Mouse (Mus musculus): ENCODE measurements around the gene Ccdc102a.
A peak's percentile ranks its signal among the peaks of the same experiment; 100 is the strongest.

The Ccdc102a gene

DNA sequence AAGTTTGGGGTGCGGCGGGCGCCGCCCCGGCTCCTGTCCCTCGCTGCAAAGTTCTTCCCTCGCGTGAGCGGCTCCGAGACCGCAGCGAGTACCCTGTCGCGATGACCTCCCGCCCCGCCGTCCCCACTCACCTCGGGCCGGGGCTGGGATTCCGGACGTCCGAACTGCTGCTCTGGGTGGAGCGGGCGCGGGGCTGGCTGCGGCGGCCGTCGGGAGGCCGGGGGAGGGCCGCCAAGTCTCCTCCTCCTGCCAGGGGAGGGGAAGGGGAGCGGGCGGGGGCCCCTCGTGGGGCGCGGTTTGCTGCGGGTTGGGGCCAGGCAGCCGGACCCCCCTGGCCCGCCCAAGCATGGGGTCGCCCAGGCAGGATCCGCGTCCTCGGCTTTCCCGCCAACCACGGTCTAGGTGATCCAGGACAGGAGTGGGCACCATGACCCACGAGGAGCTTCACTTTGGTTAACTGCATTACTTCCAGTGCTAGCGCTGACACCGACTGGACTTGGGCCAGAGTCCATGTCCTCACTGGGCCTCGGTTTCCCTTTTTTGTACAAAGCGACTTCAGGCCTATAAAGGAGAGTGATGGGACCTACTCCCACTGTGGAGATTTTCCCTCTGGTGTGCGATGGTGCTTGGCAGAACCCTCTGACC is at the start of gene Ccdc102a:
Gene Ccdc102a, minus strand, starts transcription at position 248 of the 645 bp plus-strand sequence.
- peak in 1 of 2 experiments; percentile 50 for DNase-seq

DNA sequence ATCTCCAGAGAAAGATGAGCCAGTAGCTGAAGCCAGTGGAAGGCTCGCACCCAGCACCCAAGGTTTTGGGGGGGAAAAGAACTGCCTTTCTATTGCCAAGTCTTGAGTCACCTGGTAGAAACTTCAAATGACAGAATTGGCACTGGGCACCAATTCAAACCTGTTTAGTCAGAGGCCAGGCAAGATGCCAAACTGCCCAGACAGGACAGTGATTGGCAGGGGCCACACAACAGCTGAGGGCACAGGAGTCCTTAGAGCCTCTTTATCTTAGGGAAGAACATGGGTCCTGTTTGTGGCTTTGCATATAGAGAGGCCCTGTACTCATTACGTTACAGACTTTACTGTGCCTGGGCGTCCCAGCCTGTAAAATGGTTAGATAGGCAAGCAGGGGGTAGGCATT is 49.7 kb upstream of the Ccdc102a start:
- no peak for DNase-seq

DNA sequence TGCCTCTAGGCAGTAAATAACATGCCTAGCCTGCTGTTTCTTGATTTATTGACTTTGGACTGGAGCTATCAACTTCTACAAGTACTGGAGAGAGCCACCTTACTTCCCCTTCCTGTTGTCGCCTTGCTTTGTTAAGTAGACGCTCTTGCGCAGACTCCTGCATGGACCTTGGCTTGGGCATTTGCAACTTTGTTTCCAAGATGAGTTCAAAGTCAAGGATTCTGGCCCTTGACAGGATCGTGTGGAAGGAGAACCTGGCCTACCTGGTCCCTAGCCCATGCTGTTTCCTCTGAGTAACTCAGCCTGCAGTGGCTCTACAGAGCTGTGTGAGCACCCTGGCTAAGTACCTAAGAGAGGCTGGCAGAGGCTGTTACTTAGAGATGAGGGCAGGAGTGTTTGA is 49.2 kb upstream of the Ccdc102a start:
- no peak for DNase-seq

DNA sequence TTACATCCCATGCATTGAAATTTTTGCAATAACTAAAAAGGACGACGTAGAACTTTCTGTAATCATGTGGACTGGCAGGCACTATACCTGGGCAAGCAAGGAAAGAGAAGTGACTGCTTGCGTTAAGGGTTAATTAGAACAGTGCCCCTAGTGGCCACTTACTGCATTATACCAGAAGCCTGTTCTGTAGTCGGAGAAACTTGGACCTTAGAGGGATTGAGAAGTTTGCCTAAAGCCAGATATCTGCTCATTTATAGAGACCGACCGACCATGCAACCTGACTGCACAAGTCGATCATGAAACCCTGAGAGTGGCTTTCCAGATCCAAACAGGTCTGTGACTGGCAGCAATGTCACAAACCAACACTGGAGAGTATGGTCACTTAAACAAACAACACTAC is 48.7 kb upstream of the Ccdc102a start:
- peak in 1 of 2 experiments; percentile 49 for DNase-seq

DNA sequence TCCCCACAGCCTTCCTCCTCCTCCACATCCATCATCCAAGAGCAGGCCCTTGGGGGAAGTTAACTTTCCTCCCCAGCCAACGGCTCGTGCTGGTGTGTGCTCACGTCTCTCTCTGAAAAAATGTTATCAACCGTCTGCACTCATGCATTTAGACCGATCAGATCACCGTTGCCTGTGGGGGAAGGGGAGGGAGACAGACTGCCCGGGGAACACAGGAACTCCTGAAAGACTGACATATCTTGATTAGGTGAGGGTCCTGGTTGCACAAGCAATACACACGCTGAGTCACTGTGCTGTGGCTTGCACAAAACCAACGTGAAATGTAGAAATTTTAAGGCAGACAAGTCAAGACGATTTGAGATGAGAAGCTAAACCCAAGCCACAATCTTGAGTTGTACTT is 46.9 kb upstream of the Ccdc102a start:
- DNase-seq, result no peak

DNA sequence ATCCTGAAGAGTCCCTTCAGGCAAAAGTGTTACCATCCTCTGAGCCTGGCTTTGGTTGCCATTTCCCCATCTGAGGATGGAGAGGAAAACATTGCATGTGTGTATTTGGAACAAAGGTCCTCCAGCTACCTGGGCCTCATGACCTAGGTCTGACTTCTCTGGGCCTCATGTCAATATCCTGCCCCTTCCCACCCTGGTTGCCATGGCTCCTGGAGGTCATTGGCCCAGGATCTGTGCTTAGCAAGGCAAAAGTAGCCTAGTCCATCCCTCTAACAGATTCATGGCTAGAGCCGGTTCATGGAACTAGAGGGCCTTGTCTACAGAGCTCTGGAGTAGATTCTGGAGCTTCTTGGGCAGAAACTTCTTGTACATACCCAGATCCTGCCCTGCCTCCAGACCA is 44.3 kb upstream of the Ccdc102a start:
- no peak for DNase-seq

DNA sequence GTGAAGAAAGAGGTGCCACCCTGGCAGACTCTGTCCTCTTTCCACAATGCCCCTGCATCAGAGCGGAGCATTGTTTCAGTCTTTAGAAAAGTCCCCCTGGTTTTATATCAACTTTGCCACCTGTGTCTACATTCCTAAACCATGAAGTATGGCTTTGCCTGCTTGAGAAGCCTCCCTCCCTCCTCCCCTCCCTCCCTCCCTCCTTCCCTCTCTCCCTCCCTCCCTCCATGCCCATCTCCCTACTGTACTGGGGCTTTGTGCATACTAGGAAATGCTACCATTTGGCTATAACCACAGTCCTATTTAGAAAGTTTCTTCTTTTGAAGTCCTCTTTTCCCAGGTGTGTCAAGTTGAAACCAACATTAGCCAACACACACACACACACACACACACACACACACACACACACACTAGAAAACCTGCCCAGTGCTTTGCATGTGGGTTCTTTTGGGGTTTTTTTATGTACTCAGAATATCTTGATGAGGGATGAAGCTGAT is 38.2 kb upstream of the Ccdc102a start:
- no peak for DNase-seq

DNA sequence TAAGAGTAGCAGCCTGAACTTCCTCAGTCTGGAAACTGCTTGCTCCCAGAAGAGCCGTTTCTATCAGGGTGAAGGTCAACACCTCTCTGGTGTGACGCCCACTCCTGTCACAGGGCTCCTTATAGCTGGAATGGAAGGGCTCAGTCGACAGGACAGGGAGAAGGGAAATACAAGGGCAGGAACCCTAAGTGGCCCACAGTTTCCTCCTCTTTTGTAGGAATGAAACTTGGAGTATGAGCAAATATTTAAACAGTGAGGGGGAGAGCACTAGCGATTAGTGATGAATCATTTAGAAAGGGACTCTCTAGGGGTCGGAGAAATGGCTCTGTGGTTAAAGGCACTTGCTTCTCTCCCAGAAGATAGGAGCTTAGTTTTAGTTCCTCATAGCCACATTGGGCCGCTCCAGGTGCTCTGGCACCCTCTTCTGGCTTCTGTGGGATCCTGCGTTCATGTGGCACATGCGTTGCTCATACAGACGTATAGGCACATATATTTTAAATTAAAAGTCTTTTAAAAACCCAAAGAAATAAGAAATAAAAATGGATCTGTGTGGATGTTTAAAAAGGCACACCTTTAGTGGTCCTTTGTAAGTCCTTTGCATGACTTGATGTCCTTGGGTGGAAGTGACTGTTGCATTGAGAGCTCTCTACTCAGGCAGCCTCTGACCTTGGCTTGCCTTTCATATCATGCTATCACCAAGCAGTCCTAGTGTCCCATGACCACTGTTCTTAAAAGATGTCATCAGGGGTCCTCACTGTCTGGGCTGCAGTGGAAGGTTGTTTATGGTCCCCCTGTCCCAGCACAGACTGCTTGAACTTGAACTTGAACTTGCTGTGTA is 37.2 kb upstream of the Ccdc102a start:
- peak; percentile 39 to 57 for DNase-seq

DNA sequence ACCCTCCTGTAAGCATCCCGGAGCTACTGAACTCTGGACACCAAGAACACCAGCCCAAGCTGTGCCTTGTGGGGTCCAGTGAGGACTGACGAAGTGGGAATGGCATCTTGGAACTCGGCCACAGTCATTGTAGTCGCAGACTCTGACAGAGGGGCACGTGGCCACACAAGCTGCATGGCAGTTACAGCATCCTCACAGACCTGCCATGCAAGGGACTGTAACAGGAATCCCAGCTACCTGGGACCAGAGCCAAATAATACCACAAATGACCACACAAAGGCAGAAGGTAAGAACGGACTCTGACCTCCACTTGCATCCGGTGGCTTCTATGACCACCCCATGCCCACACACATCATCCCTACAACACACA is 36.5 kb upstream of the Ccdc102a start:
- no peak for DNase-seq

DNA sequence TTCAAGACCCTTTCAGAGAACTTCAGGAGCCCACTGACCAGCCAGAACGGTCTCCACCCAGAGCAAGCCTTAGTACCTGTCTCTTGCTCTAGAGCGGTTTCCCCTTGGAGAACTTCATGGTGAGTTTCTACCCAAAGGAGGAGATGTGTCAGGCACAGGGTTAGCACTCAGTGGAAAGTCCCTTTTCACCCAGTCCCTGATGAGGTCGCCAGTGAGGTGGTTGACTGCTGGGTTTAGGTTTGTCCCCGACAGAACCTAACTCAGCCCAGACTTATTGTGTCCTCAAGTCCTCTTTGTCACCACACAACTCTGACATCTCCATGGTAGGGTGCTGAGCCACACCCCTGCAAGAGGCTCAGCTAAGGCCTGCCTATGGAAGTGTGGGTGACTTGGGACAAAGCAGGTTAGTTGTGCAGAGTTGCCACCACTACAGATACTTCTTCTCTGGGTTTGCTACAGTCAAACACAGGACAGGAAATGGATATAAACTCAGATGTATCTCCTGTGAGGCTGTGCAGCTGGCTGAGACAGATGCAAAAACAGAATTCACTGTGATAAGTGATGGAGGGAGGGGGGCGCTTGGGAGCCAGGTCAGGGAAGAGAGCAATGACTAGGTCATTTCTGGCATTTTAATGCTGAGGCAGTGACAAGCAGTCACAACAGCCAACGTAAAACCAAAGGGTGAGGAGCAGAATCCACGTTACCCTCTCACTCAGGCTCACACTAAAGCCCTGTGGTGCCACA is 35.9 kb upstream of the Ccdc102a start:
- no peak for DNase-seq

DNA sequence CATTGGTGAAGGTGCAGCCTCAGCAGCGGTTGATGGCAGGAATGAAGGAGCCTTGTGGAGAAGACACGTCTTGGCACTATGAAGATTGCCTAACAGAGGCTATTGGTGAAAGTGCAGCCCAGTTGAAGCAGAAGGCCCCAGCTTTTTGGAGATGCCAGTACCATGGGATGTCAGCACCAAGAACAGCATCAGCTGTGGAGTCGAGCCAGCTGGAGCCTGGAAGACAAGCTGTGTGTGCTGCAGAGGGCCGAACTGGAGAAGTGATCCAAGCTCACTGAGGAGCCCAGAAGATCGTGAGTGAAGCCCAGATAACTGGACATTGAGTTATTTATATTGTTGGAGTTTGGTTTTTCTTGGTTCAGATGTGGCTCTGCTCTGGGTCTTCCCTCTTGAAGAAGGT is 34.2 kb upstream of the Ccdc102a start:
- DNase-seq, result no peak

DNA sequence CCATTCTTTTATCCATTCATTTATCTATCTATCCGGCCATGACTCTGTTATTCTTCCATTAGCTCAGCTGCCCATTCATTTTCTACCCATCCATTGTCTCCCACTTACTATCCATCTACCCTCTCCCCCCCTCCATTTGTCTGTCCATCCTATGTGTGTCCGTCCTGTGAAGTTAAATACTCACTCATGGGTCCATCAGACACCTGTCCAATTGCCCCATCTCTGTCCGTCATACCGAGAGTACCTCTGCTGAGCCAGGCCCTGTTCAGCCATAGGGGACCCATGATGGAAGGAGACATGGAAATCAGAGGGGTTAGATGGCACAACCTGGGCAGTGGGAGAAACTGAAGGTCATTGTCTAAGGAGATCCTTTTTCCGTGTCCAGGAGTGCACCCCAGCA is 32.6 kb upstream of the Ccdc102a start:
- DNase-seq, result no peak

DNA sequence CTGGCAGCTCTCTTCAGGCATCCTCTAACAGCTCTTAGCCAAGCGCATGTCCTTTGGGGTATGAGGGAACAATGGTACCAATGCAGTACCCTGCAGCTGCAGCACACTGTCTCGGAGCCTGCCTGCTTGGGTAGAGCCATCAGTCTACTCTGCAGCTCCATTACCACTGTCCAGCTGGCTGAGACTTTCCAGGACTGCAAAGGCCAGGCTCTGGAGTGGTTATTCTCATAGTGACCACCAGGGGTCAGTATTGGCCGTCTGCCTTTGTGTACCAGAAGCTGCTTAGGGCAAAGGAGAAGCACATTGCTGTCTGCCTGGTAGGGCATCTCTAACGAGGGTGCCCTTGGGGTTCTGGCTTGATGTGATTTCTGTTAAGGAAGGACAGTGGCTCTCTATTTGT is 32.1 kb upstream of the Ccdc102a start:
- DNase-seq, result peak; percentile 30 to 58

DNA sequence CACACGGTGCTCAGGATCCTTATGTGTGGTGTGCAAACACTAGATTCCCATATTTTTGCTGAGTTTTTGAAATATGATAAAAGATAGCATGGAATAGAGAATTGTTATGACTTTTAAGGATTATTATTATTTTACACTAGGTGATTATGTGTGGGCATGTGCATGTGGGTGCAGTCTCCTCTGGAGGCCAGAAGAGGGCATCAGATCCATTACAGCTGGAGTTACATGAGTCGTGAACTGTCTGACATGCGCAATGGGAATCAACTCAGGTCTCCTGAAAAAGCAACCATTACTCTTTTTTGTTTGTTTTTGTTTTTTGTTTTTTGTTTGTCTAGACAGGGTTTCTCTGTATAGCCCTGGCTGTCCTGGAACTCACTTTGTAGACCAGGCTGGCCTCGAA is 31.1 kb upstream of the Ccdc102a start:
- DNase-seq, result no peak

DNA sequence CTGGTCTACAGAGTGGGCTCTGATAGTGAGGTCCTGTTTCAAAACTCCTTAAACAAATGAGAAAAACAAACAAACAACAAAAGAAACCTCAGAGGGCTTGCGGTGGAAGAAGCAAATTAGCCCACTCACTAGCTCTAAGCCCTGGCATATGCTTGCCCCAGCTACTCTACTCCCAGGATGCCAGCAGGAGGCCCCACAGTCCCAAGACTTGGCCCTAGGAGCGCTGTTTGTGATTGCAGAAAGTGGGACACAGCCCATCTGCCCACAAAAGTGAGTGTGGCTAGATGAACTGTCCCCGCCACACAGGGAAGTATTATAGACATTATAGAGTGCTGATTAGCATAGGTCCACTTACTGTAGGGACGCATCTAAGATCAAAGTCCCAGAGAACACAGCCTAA is 30.5 kb upstream of the Ccdc102a start:
- no peak for DNase-seq

DNA sequence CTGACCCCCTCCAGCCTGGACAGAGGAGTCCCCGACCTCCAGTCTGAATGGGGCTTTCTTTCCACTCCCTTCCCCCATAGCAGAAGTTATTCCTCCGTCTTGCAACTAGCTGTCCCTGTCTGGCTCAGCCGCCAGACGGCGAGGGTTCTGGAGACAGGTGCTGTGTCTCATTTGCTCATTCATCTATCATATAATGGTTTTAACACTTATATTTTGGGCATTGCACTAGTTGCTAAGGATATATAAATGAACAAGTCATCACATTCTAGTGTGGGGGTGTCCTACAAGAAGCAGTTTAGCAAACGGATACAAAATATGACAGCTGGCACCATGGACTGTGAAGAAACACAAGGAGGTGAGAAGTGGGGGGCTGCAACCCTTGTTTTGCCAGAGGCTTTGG is 27.3 kb upstream of the Ccdc102a start:
- DNase-seq, result no peak

DNA sequence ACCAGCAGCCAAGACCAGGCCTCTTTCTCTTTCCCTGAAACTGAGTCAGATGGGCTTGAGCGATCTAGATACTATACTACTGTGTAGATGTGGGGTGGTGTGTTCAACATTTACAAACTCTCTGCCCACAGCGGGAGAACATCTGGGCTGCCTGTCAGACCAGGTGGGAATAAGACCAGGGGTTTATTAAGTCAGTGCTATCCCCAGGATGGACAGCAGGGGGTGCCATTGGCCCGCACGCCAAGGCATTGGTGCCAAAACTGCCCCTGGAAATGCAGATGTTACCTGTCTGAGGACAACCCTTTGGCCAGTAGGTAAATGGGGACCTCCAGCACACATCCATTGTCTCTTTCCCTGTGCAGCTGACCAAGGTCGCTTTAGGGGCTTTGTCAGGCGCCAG is 24.7 kb upstream of the Ccdc102a start:
- peak in 1 of 2 experiments; percentile 72 for DNase-seq

DNA sequence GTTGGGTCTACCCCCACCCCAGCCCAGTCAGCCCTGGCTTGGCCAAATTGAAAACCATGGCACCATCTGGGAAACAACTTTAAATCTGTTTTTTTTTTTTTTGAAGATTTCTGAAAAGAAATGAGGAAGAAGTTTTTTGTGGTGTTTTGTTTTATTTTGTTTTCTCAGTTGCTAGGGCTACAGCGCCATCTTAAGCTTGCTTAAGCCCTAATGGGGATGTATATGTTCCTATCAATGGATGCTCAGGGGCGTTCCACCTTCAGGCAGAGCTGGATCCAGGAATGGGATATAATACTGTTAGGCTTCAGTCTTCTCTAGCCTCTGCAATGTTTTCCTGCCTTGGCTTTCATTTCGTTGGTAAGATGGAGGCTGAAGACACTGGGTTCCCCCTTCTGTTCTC is 17.3 kb upstream of the Ccdc102a start:
- DNase-seq, result no peak

DNA sequence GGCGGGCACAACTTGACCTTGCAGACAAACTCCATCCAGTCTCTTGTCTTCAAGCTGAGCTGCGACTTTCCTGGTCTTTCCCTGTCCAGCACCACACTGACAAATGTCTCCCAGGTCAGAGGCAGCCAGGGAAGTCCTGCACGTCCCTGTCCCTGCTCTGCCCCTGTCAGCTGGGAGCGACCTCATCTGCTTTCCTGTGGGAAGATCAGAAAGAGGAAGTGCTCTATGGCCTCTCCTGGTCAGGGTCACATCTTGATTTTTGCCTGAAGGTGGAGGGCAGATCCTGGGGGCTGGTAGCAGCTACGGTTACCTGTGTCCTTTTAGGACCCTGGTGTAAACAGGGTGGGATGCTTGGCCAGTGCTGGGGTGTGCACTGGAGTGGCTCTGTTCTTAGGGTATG is 16.0 kb upstream of the Ccdc102a start:
- no peak for DNase-seq

DNA sequence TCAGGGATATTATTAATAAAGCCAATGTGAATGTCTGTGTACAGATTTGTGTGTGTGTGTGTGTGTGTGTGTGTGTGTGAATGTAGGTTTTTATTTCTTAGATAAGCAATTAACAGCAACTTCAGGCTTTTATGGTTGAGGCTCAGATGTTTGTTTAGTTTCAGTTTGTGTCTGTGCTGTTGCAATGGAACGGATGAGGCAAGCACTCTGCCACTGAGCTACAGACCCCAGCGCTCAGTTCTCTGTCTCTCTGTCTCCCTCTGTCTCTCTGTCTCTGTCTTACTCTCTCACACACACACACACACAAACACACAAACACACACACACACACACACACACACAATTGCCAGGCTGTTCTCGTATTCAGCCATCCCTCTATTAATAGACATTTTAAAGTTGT is 10.3 kb upstream of the Ccdc102a start:
- no peak for DNase-seq

DNA sequence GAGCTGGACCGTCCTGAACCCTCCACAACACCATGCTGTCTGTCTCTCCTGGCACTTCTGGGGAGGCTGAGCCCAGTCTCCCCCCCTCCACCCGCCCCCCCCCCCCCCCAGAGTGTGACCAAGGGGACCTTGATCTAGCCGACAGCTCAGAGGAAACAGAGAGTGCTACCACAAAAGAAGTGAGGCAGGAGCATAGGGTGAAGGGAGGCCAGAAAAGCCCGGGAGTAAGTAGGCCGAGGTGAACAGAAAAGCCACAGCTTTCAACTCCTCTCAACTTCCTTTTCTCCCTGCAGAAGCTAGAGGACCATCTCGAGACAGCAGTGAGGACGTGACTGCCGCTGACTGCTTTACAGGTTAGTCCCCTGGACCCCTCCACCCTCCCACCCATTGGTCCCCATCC is 5.5 kb upstream of the Ccdc102a start, which contains the start of gene Adgrg5:
Gene Adgrg5, plus strand, starts transcription at position 290 of the 400 bp plus-strand sequence.
- DNase-seq, result no peak

DNA sequence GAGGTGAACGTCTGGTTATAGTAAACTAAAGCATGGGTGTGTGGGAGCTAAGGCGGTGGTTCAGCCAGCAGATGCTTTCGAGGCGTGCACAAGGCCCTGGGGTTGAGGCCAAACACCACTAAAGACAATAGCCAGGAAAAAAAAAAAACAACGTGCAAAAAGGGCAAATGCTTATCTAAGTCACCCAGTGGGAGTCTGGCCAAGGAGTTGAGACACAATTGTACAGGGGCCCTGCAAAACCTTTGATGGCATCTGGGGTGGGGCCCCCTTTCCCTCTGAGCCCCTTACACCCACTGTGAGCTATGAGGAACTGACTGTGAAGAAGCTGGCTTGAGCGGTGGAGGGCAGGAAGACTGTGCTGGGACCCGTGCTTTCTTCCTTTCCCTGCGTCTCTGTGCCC is 4.7 kb upstream of the Ccdc102a start:
- DNase-seq, result no peak

DNA sequence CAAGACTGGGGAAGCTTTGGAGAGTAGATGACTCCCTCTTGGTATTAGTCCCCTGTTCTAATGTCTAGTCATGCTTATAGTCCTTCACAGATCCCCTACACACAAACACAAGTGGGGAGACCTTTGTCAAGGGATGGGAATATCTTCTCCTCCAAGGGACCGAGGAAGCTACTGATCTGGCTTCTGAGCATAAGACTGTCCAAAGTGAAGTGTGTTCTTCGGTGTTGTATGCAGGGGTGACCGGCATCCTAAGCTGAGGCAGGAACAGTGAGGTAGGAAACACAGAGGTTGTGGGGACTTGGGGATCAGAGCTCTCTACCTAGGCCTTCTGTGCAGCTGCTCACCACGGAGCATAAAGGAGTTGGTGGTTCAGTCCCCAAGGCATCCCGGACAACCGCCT is 4.3 kb upstream of the Ccdc102a start:
- DNase-seq, result no peak

DNA sequence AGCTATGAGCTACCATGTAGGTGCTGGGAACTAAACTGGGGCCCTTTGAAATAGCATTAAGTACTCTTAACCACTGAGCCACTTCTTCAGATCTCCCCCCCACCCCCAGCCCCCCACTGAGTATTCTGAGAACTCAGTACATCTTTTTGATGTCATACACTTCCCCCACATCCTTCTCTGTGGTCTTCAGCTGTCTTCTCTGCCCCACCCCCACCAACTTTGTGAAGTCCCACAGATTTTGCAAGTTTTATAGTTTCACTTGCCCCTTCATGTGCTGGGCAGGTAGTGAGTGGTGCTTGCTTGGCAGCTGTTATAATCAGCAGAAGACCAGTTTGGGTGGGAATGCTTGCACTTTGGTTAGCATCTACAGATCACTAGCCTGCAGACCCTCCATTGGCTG is 1.4 kb upstream of the Ccdc102a start:
- no peak for DNase-seq

Measured in spleen, adult 18-20 months (tissue).